Mouse (Mus musculus) ES-E14 (cell line): ENCODE measurements around the gene Taar8c. TPM values are rescaled to one million over a fixed set of nuclear protein-coding genes. Genes with fewer than 3 reads are reported as not detected.
"Not testable (repeated sequence)": the region's sequence is repeated elsewhere in the genome, so short reads cannot be mapped to it uniquely, and the experiment has no call there.

Experiments used
- DNase-seq: peaks from one replicate; pipeline ENCODE4 v3.0.0-alpha.2; 2013; ENCODE audit warnings: low read depth, low spot score
- H3K27ac ChIP-seq: 2 replicates; pipeline ENCODE4 v1.5.1; 2012; ENCODE audit warnings: low read depth, mild to moderate bottlenecking, low read length, moderate library complexity, mixed read lengths; ENCODE audit not compliant: poor library complexity, insufficient read depth, severe bottlenecking
- H3K36me3 ChIP-seq: 2 replicates; pipeline ENCODE4 v1.6.1; 2012; ENCODE audit warnings: mild to moderate bottlenecking, low read length, moderate library complexity, mixed read lengths; ENCODE audit not compliant: control insufficient read depth, poor library complexity, insufficient read depth, severe bottlenecking
- H3K4me1 ChIP-seq, 2 experiments: fragments of 150-350 bp in 1 of 2; sonication (generic) in 1 of 2; 2 replicates each; pipeline ENCODE4 v1.6.1; 2012; ENCODE audit warnings: low read length in 2 of 2, mild to moderate bottlenecking in 1 of 2, mixed read lengths in 1 of 2; ENCODE audit not compliant: control insufficient read depth in 2 of 2, insufficient read depth in 2 of 2, poor library complexity in 1 of 2
- H3K4me3 ChIP-seq, 2 experiments: fragments of 150-350 bp in 1 of 2; sonication (generic) in 1 of 2; 2 replicates each; pipeline ENCODE4 v1.5.1; 2012; ENCODE audit warnings: low read length in 2 of 2, low read depth in 1 of 2, mild to moderate bottlenecking in 1 of 2, mixed read lengths in 1 of 2; ENCODE audit not compliant: insufficient read depth in 1 of 2, poor library complexity in 1 of 2, severe bottlenecking in 1 of 2
- H3K9ac ChIP-seq: 2 replicates; pipeline ENCODE4 v1.6.1; 2012; ENCODE audit warnings: low read depth, mild to moderate bottlenecking, low read length, mixed read lengths; ENCODE audit not compliant: poor library complexity, insufficient read depth, severe bottlenecking
- H3K9me3 ChIP-seq: fragments of 150-350 bp; sonication (generic); 2 replicates; pipeline ENCODE4 v1.6.1; 2012; ENCODE audit warnings: low read depth, mild to moderate bottlenecking, low read length; ENCODE audit not compliant: control insufficient read depth, insufficient read depth
- CHD2 ChIP-seq: IDR thresholded peaks from 2 replicates; pipeline ENCODE4 v1.6.1; 2014; ENCODE audit warnings: mild to moderate bottlenecking, low read depth, low read length, inconsistent platforms
- HCFC1 ChIP-seq: IDR thresholded peaks from 2 replicates; pipeline ENCODE4 v1.6.1; 2012; ENCODE audit warnings: low read length, inconsistent platforms, borderline replicate concordance; ENCODE audit not compliant: insufficient read depth
- MAFK ChIP-seq: IDR thresholded peaks from 2 replicates; pipeline ENCODE4 v1.6.1; 2014; ENCODE audit warnings: mild to moderate bottlenecking, low read depth, low read length, inconsistent platforms; ENCODE audit not compliant: insufficient read depth
- ZC3H11A ChIP-seq: IDR thresholded peaks from 2 replicates; pipeline ENCODE4 v1.6.1; 2012; ENCODE audit warnings: low read depth, mild to moderate bottlenecking, inconsistent platforms, low read length, borderline replicate concordance
- ZNF384 ChIP-seq: IDR thresholded peaks from 2 replicates; pipeline ENCODE4 v1.6.1; 2012; ENCODE audit warnings: low read depth, low read length, inconsistent platforms
- in situ Hi-C, 2 experiments: fragments of 600-800 bp; cut with MboI; formaldehyde crosslinking; loops; one replicate each; pipeline ENCODE4 v1.15.1; 2025; ENCODE audit warnings: low sequenced_read_pairs in 2 of 2, inconsistent platforms in 1 of 2; ENCODE audit not compliant: unreplicated experiment in 2 of 2
- total RNA-seq: library from RNA; depleted of rRNA; stranded (reverse); fragments of 300-350 nt; gene quantifications from 2 replicates; pipeline ENCODE4 v1.2.3, GENCODE M21; 2012

The Taar8c gene
- total RNA-seq, 1 experiment: not detected

- DNase-seq: no peak
- H3K27ac ChIP-seq: no peak within 1 kb of the TSS
- no peak within 1 kb of the TSS for H3K9ac ChIP-seq
- H3K36me3 ChIP-seq: no peaks in the 10 kb centered on the region
- no peak within 1 kb of the TSS for H3K4me3 ChIP-seq
- in situ Hi-C loops: loop anchor here in 1 of 2 experiments (25.0 kb wide), 1 partner anchor 280 kb away; no protein-coding TSS in a partner anchor
- H3K9me3 ChIP-seq: no peaks in the 10 kb centered on the region
- no peaks in the 10 kb centered on the region for H3K4me1 ChIP-seq
- TF ChIP-seq ZC3H11A: no peak
- TF ChIP-seq HCFC1: no peak
- no peak for TF ChIP-seq MAFK
These were observed 9.5 kb downstream of the Taar8c start, which contains the start of gene Taar8b for GRCm38 (mm10) chr10:24092194-24092593. Gene Taar8b, minus strand, starts transcription at chr10:24092294.

DNA sequence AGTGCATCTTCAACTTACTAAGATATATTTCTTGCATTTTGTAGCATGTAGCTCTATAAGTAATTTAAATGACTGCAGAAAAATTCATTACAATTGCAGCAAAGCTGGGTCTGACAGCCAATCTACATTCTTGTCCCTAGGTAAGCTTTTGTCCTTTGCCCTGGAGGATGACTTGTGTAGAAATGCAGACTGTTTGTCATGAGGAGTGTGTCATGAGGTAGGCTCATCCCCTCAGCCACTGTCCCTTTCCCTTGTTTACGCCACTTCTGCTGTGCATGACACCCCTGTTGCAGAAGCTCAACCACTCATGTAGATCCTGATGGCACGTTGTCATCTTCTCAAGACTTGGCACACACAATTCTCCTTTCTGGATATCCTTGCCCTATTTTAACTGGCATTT lies 14.5 kb downstream of the Taar8c start:
- Histone ChIP-seq H3K27ac (no peak overlapping the region), H3K9ac (no peak overlapping the region), H3K4me1 (peaks cover 0 to 4% of the 10 kb centered on the region in 2 experiments; a peak in 1 of 4 replicates), H3K36me3 (no peaks in the 10 kb centered on the region), H3K4me3 (no peak overlapping the region), H3K9me3 (no peaks in the 10 kb centered on the region)
- DNase-seq: no peak
- no peak for TF ChIP-seq ZNF384
- no peak for TF ChIP-seq CHD2
- TF ChIP-seq HCFC1: no peak
- TF ChIP-seq MAFK: no peak
- no peak for TF ChIP-seq ZC3H11A
- in situ Hi-C loops: loop anchor here in 1 of 2 experiments (25.0 kb wide), 1 partner anchor 275 kb away; no protein-coding TSS in a partner anchor

GRCm38 (mm10) chr10:24086555-24086954 lies 15.2 kb downstream of the Taar8c start:
- Histone ChIP-seq H3K36me3 (no peaks in the 10 kb centered on the region), H3K9me3 (no peaks in the 10 kb centered on the region), H3K9ac (no peak overlapping the region), H3K4me1 (peaks cover 0 to 4% of the 10 kb centered on the region in 2 experiments; a peak in 1 of 4 replicates), H3K4me3 (no peak overlapping the region), H3K27ac (no peak overlapping the region)
- no peak for DNase-seq
- TF ChIP-seq MAFK: no peak
- no peak for TF ChIP-seq CHD2
- TF ChIP-seq ZNF384: no peak
- TF ChIP-seq ZC3H11A: no peak
- TF ChIP-seq HCFC1: no peak
- in situ Hi-C loops: loop anchor here in 1 of 2 experiments (25.0 kb wide), 1 partner anchor 274 kb away; no protein-coding TSS in a partner anchor

- in situ Hi-C loops: loop anchor here in 1 of 2 experiments (25.0 kb wide), 1 partner anchor 274 kb away; no protein-coding TSS in a partner anchor
- Histone ChIP-seq H3K9me3 (no peaks in the 10 kb centered on the region), H3K4me3 (no peak overlapping the region), H3K27ac (no peak overlapping the region), H3K36me3 (no peaks in the 10 kb centered on the region), H3K4me1 (peaks cover 0 to 4% of the 10 kb centered on the region in 2 experiments; a peak in 1 of 4 replicates), H3K9ac (no peak overlapping the region)
- TF ChIP-seq HCFC1 (no peak), ZC3H11A (no peak), CHD2 (no peak; the same call in 1 of the 2 replicates), MAFK (no peak), ZNF384 (no peak)
- no peak for DNase-seq
These were observed 15.8 kb downstream of the Taar8c start for GRCm38 (mm10) chr10:24085936-24086335.

DNA sequence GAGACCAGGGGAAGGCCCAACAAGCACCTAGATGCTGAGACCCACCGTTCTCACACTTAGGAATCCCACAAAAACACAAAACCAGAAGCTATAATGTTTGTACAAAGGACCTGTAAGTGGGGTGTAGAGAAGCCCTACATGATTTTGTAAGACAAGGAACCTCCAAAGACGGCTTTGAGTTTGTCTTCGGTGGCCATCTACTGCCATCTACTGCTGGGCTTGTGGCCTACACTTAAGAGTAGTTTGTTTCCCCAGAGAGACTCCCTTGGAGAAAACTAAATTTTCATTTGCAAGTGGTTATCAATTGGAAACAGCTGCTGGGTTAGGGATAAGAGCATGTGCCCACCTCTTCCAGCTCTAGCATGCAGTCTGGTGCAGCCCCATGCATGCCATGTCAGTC lies 21.5 kb downstream of the Taar8c start:
- DNase-seq: peak; percentile 27
- TF ChIP-seq ZC3H11A (peak; percentile 85), CHD2 (no peak)

GRCm38 (mm10) chr10:24076200-24076599 lies 25.5 kb downstream of the Taar8c start, which contains the start of gene Taar8a:
Gene Taar8a, plus strand, starts transcription at chr10:24076500.
- H3K36me3 ChIP-seq, H3K4me1 ChIP-seq, DNase-seq, H3K27ac ChIP-seq, H3K9ac ChIP-seq, H3K9me3 ChIP-seq, H3K4me3 ChIP-seq: not testable (repeated sequence)
- in situ Hi-C loops: loop anchor here in 1 of 2 experiments (25.0 kb wide), 1 partner anchor 264 kb away; no protein-coding TSS in a partner anchor

More for the DNA sequence above, 21.5 kb downstream of the Taar8c start:
- Histone ChIP-seq H3K36me3 (no peaks in the 10 kb centered on the region), H3K4me3 (no peak overlapping the region), H3K9ac (no peak overlapping the region), H3K4me1 (no peaks in the 10 kb centered on the region), H3K9me3 (no peaks in the 10 kb centered on the region), H3K27ac (no peak overlapping the region)
- in situ Hi-C loops: loop anchor here in 1 of 2 experiments (25.0 kb wide), 1 partner anchor 268 kb away; no protein-coding TSS in a partner anchor

DNA sequence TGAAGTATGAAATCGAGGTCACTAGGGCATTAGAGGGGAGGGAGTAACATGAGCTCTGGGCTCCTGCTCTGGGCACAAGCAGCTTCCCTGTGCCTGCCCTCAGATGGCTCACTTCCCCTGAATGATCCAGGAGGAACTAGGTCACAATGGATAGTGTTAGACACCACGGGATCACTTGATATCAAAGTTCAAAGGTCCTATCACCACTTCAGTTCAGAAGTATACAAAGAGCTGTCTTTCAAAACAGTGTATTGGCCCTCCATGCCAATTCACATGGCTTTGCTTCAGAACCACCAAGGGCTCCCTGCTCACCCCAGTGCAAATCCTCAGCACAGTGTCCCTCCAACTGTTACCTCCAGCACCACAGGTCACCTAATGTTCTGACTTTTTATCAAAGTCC lies 27.0 kb downstream of the Taar8c start:
- H3K36me3 ChIP-seq, H3K9ac ChIP-seq, H3K4me3 ChIP-seq, DNase-seq, H3K27ac ChIP-seq, H3K9me3 ChIP-seq, H3K4me1 ChIP-seq: not testable (repeated sequence)
- in situ Hi-C loops: loop anchor here in 1 of 2 experiments (25.0 kb wide), 1 partner anchor 262 kb away; no protein-coding TSS in a partner anchor
